Mouse (Mus musculus): Measurements from ENCODE around the gene Cpsf4l.

GRCm38 (mm10) chr11:113648690-113649352, 61.0 kb downstream of the Cpsf4l start, which contains the start of gene Cog1:
- TF ChIP-seq POLR2A (IDR thresholded peaks at IDR 0.05; ENCODE audit: extremely low read depth, insufficient read depth, low read length) (no peak), CTCF (IDR thresholded peaks at IDR 0.05; ENCODE audit: extremely low read depth, insufficient read depth, low read length) (no peak)

Data from cortical plate, adult 2 months (tissue).